Mouse (Mus musculus): ENCODE data around the gene Fbp1.
A peak's percentile ranks its signal among the peaks of the same experiment; 100 is the strongest.
"Not testable (repeated sequence)": the region's sequence is repeated elsewhere in the genome, so short reads cannot be mapped to it uniquely, and the experiment has no call there.

Gene Fbp1

GRCm38 (mm10) chr13:62883925-62884324, 4.2 kb downstream of the Fbp1 start:
- DNase-seq, result no peak

DNA sequence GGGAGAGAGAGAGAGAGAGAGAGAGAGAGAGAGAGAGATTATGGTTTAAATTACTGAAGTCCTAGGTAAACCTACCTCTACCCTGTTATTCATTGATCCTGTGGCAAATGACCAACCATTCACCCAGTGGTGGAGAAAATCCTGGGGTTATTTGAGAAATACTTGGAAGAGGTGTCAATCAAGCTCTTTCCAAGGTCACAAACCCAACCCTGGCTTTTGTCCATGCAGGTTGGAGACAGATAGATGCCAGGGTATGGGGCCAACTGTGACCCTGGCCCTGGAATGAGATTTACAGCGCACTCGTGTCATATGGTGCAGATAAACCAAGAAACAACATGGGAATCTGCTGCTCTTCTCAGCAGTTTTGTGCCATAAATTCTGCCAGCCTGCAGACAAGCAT, 4.6 kb downstream of the Fbp1 start:
- DNase-seq, result no peak

DNA sequence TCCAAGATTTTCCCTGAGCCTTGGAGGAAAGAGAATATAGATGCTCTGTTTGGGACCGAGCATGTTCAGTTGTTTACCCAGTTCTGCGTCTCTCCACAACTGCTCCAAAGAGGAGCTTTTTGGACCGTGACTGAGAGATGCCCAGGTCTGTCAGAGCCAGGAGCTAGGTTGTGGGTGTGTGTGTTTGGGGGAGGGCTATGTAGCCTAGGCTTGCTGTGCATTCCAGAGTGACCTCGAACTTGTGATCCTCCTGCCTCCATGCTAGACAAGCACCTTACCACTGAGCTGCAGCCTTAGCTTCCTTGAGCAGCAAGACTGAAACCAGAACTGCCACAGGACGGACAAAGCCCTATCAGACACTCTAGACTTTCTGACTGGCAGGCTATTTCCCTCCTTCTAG, 5.2 kb downstream of the Fbp1 start:
- DNase-seq, result no peak

DNA sequence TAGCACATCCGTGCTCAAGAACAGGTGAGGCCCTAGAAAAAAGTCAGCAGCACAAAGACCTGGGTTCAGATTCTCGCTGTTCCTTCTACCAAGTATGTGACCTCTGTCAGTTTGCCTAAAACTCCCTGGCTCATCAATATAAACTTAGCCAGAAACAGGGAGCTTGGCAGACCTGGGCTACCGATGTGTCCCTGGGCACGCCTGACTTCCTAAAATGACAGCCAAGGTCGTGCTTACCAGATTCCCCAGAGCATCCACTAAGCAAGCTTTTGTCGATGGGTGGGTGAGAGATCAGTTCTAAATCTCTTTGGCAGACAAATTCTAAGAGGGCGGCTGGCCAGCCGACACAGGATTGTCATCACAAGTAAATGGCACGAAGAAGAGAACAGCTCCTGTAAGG, 6.7 kb downstream of the Fbp1 start:
- DNase-seq, result no peak

GRCm38 (mm10) chr13:62879831-62880615, 8.1 kb downstream of the Fbp1 start:
- DNase-seq, result no peak

DNA sequence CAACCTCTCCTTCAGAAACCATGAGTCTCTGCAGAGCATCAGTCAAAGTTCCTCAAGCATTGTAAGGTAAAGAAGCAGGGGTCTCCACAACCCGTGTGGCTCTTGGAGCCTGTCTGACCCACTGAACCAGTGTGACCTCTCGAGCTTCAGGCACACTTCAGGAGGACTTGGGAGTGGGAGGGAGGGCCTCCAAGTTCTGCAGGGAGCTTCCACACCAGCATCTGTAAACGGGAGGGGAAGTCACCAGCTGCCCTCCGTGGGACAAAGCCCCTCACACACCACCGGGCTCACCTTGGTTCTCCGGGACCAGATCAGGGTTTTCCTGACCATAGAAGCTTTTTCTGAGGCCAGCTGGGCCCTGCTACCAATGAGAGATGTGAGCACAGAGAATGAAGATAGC, 8.7 kb downstream of the Fbp1 start:
- no peak for DNase-seq

GRCm38 (mm10) chr13:62877247-62877646, 10.8 kb downstream of the Fbp1 start:
- no peak for DNase-seq

DNA sequence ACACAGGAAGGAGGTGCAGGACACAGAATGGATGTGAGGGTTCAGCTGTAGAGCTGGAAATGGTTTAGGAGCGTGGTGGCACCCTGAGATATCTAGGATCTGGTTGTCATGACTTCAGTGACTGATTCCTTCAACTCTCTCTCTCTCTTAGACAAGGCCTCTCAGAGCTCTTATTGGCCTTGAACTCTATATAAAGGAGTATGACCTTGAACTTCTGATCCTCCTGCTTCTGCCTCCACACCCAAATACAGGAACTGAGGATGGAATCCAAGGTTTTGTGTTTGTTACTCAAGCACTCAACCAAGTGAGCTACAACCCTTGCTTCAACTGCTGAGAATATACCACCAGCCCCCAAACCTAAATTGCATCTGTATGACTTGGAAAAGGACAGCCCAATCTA, 12.0 kb downstream of the Fbp1 start:
- no peak for DNase-seq

DNA sequence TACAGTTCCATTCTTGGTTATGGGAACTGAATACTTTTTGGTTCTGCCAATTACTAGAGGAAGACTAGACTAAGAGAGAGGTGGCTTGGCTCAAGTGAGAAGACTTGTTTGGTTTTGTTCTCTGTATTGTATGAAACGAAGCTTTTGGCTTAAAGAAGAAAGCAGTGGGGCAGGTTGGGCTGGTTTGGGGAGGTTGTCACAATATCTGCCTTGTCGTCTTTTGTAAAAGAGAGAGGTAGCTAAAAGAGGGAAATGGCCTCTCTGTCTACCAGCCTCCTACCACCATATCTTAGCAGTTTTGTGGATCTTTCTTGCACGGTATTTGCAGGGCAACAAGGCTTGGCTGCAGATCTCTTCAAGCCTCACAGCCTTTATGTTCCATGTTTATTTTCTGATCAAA, 15.8 kb downstream of the Fbp1 start:
- DNase-seq, result no peak

GRCm38 (mm10) chr13:62870605-62871004, 17.5 kb downstream of the Fbp1 start:
- DNase-seq, result no peak

DNA sequence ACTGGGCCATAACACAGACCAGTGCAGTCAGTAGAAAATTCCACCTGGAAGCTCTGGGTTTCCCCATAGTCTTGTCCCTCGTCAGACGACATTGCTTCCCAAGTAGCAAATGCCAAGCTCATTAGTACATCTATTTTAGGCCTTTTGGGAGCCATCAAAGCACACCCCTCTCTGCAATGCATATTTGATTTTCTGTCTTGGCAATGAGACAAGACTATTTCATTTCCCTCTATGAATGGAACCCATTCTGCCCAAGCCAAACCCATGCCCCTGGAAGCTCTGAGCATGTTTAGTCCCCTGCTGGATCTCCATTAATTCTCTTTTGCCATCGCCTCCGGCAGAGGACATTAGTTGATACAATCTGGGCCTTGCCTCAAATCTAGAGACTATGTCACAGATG, 21.3 kb downstream of the Fbp1 start:
- no peak for DNase-seq

GRCm38 (mm10) chr13:62865651-62866315, 22.3 kb downstream of the Fbp1 start:
- no peak for DNase-seq

DNA sequence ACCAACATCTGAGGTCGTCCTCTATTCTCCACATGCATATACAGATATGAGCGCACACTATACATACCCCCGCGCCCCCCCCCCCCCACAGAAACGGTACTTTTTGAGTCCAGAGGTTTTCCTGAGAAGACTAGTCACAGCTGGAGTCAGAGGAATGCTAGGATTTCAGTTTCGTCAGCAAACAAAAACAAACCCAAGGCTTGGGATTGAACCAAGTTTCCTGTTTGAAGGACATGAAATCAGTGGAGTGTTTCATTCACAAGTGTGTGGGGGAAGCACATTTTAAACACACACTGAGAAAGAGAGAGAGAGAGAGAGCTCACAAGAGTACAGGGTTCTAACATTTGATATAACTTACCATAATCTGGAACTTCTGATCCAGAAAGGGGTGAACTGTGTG, 24.3 kb downstream of the Fbp1 start:
- DNase-seq, result no peak

DNA sequence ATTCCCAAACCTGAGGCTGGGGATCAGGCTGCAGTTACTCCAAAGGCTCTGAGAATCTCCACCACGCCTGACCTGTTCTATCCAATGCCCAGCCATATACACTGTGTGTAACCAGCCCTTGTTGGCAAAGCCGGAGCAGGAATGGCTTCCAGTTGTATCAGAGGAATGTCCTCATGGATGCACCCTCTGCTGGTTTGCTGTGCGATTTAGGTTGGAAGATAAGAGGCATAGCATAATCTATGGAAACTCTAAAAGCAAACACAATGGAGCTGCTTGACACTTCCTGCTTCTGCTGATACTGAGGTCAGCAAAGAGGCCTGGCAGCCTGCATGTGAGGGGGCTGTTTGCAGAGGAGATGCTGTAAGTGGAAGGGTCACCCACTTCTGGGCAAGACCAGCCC, 25.2 kb downstream of the Fbp1 start:
- no peak for DNase-seq

GRCm38 (mm10) chr13:62860068-62860467, 28.0 kb downstream of the Fbp1 start:
- no peak for DNase-seq

GRCm38 (mm10) chr13:62859251-62859650, 28.8 kb downstream of the Fbp1 start:
- not testable (repeated sequence) for DNase-seq

DNA sequence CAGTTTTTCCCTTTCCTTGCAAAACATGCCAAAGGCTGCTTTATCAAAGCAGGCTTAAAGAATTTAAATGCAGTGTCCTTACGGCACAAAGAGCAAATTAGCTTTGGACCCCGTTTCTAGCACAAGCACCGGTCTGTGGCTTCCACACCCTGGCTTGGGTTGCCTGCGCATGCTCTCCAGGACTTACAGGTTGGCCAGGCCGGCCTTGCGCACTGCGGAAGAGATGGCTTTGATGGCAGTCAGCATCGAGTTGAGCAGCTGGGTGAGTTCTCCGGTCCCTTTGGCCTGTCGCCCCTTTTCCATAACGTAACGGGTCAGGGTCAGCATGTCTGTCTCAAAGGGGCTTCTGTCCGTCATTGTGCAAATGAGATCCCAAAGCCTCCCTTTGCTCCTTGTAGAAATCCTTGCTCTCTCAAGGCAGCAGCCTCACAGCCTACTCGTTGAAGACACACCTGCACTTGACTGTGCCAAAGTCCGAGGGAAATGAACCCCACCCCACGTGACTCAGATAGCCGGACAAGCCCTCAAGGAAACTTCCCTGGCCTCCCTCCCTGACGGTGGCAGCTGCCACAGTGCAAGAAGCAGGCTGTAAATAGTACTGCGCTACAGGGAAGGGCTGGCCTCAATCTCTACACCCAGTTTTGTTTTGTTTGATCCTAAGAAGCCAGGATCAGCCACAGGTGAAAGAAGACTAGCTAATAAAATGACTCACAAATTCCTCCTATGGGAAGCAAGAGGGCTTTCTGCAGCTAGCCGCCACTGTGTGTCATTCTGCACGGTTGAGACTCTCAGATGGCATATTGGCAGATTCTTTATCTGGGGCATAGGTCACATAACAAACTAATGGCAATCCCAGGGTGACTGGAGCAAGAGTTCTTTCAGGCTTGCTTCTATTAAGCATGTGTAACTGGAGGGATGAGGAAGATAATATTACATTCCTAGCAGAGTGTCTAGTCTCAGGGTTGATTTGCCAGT, 29.9 kb downstream of the Fbp1 start, which contains the start of gene Fbp2:
Gene Fbp2, minus strand, starts transcription at position 482 of the 975 bp plus-strand sequence.
- no peak for DNase-seq

GRCm38 (mm10) chr13:62856850-62857249, 31.2 kb downstream of the Fbp1 start:
- DNase-seq, result no peak

GRCm38 (mm10) chr13:62856305-62856675, 31.8 kb downstream of the Fbp1 start:
- DNase-seq, result peak; percentile 36 to 49

GRCm38 (mm10) chr13:62855396-62856304, 32.4 kb downstream of the Fbp1 start:
- no peak for DNase-seq

DNA sequence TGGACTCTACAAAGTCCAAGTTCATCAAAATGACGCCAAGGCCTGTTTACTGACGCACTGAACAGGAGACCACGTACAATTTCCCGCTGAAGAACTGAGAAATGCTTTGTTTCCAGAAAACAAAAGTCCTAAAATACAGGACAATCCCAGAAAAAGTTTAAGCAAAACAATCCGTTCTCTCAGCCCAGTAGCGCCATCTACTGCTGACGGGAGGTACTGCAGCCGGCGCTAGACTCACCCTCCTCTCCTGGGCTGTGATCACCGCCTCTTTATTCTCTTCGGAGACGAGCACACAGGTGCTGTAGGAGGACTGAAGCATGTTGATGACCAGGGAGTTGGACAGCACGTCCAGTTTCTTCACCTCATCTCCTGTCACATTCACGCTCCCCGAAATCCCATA, 33.4 kb downstream of the Fbp1 start:
- peak; percentile 59 to 61 for DNase-seq

DNA sequence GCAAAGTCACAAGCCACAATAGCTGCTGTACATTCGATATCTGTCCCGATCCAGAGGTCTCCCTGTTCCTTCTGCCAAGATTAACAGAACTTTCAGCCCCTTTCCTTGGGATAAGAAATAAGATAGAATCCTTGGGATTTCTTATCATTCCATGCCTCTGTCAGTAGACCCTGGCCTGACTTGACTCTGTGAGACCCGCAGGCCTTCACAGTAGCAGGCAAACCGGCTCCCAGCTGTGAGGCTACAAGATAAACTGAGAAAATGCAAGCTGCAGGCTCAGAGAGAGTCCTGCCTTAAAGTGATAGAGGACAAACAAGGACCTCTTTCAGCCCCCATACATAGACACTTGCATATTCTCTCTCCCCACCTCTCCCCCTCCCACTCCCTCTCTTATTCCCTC, 54.7 kb downstream of the Fbp1 start:
- DNase-seq, result no peak
